Mouse (Mus musculus) testis, adult 2 months (tissue): ENCODE data around the gene Spink2.

ENCODE experiments used
- CTCF ChIP-seq: fragments of 200-500 bp; IDR thresholded peaks from 2 replicates; pipeline ENCODE4 v1.5.1; 2012; ENCODE audit warnings: low read depth, mild to moderate bottlenecking, inconsistent platforms, low read length, moderate library complexity; ENCODE audit not compliant: control insufficient read depth, insufficient read depth, insufficient replicate concordance
- POLR2A ChIP-seq: fragments of 200-500 bp; IDR thresholded peaks from 2 replicates; pipeline ENCODE4 v1.6.1; 2012; ENCODE audit warnings: low read depth, mild to moderate bottlenecking, inconsistent platforms, low read length, moderate library complexity; ENCODE audit not compliant: control insufficient read depth

- TF ChIP-seq POLR2A: no peak
- no peak for TF ChIP-seq CTCF
Observed at GRCm38 (mm10) chr5:77183338-77183737, 27.9 kb downstream of the Spink2 start.
